Mouse (Mus musculus) testis, adult 2 months (tissue): Measurements from ENCODE around the gene Grifin.

ENCODE experiments used
- CTCF ChIP-seq: fragments of 200-500 bp; IDR thresholded peaks from 2 replicates; pipeline ENCODE4 v1.5.1; 2012; ENCODE audit warnings: low read depth, mild to moderate bottlenecking, inconsistent platforms, low read length, moderate library complexity; ENCODE audit not compliant: control insufficient read depth, insufficient read depth, insufficient replicate concordance
- POLR2A ChIP-seq: fragments of 200-500 bp; IDR thresholded peaks from 2 replicates; pipeline ENCODE4 v1.6.1; 2012; ENCODE audit warnings: low read depth, mild to moderate bottlenecking, inconsistent platforms, low read length, moderate library complexity; ENCODE audit not compliant: control insufficient read depth

- TF ChIP-seq POLR2A (no peak), CTCF (no peak)
Measured at GRCm38 (mm10) chr5:140604386-140604785, 39.5 kb upstream of the Grifin start.
